Mouse (Mus musculus) midbrain, embryonic 12.5 days (tissue): ENCODE measurements at regions not wholly inside any gene's neighbourhood (a gene's known extent, or its start where the extent isn't known, plus 50 kb on each side); places are given as distances from the start of the nearest gene placed in this dataset.
"Not testable (repeated sequence)": the region's sequence is repeated elsewhere in the genome, so short reads cannot be mapped to it uniquely, and the experiment has no call there.

Experiments used
- ATAC-seq: fragments of 200-750 bp; cut with Nextera tagmentation; 2 replicates; pipeline ENCODE4 v1.8.0; 2017; ENCODE audit warnings: low read depth, moderate TSS enrichment, moderate library complexity; ENCODE audit not compliant: low FRiP score
- H3K27ac ChIP-seq: fragments of 300-500 bp; sonication (generic); replicated peaks from 2 replicates; pipeline ENCODE4 v1.5.1; 2016; ENCODE audit warnings: mild to moderate bottlenecking
- H3K27me3 ChIP-seq: fragments of 300-500 bp; sonication (generic); 2 replicates; pipeline ENCODE4 v1.6.1; 2016; ENCODE audit warnings: mild to moderate bottlenecking
- H3K36me3 ChIP-seq: fragments of 300-500 bp; sonication (generic); 2 replicates; pipeline ENCODE4 v1.6.1; 2016
- H3K4me1 ChIP-seq: fragments of 300-500 bp; sonication (generic); 2 replicates; pipeline ENCODE4 v1.6.1; 2016
- H3K4me2 ChIP-seq: fragments of 300-500 bp; sonication (generic); replicated peaks from 2 replicates; pipeline ENCODE4 v1.6.1; 2016; ENCODE audit warnings: mild to moderate bottlenecking, moderate library complexity
- H3K4me3 ChIP-seq: fragments of 300-500 bp; sonication (generic); 2 replicates; pipeline ENCODE4 v1.5.1; 2016; ENCODE audit warnings: mild to moderate bottlenecking
- H3K9ac ChIP-seq: fragments of 300-500 bp; sonication (generic); replicated peaks from 2 replicates; pipeline ENCODE4 v1.6.1; 2016; ENCODE audit warnings: mild to moderate bottlenecking, moderate library complexity
- H3K9me3 ChIP-seq: fragments of 300-500 bp; sonication (generic); 2 replicates; pipeline ENCODE4 v1.6.1; 2016; ENCODE audit warnings: mild to moderate bottlenecking
- WGBS: fragments of 180-500 bp; shearing (Covaris S2); methylation state at CpG from one replicate; pipeline ENCODE4 v1.1.7; 2016; 5-methylcytosine and 5-hydroxymethylcytosine counted together

DNA sequence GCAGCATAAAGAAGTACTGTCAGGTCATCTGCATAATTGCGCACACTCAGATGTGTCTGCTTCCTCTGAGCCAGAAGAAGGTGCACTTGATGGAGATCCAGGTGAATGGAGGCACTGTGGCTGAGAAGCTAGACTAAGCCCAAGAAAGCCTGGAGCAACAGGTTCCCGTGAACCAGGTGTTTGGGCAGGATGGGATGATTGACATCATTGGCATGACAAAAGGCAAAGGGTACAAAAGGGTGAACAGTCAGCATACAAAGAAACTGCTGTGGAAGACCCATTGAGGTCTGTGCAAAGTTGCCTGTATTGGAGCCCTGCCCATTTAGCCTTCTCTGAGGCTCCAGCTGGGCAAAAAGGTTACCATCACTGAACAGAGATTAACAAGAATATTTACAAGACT lies 337.0 kb upstream of the Zfp960 start:
- Histone ChIP-seq H3K9ac (no peak overlapping the region), H3K9me3 (no peaks in the 10 kb centered on the region), H3K4me1 (no peaks in the 10 kb centered on the region), H3K36me3 (no peaks in the 10 kb centered on the region), H3K4me3 (no peak overlapping the region), H3K27me3 (no peaks in the 10 kb centered on the region), H3K27ac (no peak overlapping the region), H3K4me2 (no peak overlapping the region)
- 89% methylated on average over 2 of the region's 2 CpGs for WGBS
- ATAC-seq: no peak

DNA sequence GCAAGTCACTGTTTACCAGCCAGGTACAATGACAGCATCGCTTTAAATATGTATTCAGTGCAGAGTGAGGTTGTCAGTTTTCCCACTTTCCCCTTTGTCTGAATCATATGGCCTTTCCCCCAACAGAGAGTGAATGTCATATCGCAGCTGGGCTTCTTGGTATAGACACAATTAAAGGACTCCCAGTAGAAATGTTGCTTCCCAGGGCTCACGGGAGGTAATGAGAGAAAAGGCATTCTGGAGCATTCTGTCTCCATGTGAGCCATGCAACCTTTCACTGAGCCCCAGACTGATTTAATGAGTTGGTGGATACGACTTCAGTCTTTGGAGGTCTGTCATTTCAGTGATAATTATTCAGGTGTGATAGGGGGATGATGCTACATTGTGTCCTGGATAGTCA lies 310.8 kb upstream of the Zfp960 start:
- Histone ChIP-seq H3K27me3 (no peaks in the 10 kb centered on the region), H3K4me2 (no peak overlapping the region), H3K27ac (no peak overlapping the region), H3K4me1 (no peaks in the 10 kb centered on the region), H3K4me3 (no peak overlapping the region), H3K9me3 (no peaks in the 10 kb centered on the region), H3K9ac (no peak overlapping the region), H3K36me3 (no peaks in the 10 kb centered on the region)
- ATAC-seq: peak; percentile 76
- 68% methylated on average over 4 of the region's 4 CpGs for WGBS

DNA sequence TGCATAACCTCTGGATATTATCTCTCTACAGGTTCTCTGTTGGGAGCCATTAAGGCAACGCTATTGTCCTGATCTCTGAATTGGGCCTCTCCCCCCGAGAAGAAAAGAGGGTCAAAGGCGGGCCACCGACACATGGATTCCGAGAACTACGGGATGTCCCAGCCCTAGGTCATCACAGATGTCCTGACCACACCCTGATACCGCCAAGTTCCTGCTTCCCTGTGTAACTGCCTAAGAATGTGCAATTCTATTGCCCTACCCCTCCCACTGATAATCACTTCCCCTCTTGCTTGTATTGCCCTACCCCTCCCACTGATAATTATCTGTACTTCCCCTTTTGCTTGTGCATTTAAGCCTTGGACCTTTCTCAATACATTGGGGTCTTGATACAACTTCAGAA lies 293.3 kb upstream of the Zfp960 start:
- WGBS: 93% methylated on average over 7 of the region's 7 CpGs
- H3K4me1 ChIP-seq, H3K4me2 ChIP-seq, ATAC-seq, H3K27ac ChIP-seq, H3K27me3 ChIP-seq, H3K9ac ChIP-seq, H3K4me3 ChIP-seq, H3K9me3 ChIP-seq, H3K36me3 ChIP-seq: not testable (repeated sequence)

DNA sequence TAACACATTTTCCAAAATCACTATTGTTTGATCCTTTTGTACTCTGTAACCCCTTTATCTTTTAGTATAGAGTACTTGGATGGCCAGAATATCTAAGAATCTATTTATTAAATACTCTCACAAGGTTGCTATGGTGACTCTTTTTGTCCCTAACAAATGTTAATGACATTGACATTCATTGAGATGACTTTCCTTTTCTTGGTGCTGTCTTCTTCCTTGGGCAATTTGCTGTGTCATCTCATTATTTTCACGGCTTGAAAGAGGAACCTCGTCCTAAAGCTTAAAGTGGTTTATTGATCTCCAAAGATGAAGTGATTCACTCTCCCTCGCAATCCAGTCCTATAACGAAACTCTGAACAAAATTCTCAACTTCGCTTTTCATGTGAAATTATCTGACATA lies 265.6 kb upstream of the Zfp960 start:
- H3K4me3 ChIP-seq: no peak overlapping the region
- H3K4me2 ChIP-seq: no peak overlapping the region
- no peaks in the 10 kb centered on the region for H3K36me3 ChIP-seq
- H3K27me3 ChIP-seq: no peaks in the 10 kb centered on the region
- no peaks in the 10 kb centered on the region for H3K4me1 ChIP-seq
- H3K9me3 ChIP-seq: no peaks in the 10 kb centered on the region
- ATAC-seq: no peak
- WGBS: 70% methylated on average over 5 of the region's 5 CpGs
- H3K9ac ChIP-seq: no peak overlapping the region
- no peak overlapping the region for H3K27ac ChIP-seq

DNA sequence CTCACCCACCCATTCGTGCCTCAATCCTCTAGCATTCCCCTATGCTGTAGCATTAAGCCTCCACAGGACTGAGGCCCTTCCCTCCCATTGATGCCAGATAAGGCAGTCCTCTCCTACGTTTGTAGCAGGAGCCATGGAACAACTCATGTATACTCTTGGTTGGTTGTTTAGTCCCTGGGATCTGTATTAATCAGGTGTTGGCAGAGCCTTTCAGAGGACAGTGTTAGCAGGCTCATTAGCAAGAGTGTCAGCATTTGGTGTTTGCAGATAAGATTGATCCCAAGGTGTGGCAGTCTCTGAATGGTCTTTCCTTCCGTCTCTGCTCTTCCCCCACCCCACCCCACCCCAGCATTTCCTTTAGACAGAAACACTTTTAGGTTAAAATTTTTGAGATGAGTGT lies 258.9 kb upstream of the Zfp960 start:
- Histone ChIP-seq H3K27ac (no peak overlapping the region), H3K4me2 (no peak overlapping the region)
- 64% methylated on average over 3 of the region's 3 CpGs for WGBS

DNA sequence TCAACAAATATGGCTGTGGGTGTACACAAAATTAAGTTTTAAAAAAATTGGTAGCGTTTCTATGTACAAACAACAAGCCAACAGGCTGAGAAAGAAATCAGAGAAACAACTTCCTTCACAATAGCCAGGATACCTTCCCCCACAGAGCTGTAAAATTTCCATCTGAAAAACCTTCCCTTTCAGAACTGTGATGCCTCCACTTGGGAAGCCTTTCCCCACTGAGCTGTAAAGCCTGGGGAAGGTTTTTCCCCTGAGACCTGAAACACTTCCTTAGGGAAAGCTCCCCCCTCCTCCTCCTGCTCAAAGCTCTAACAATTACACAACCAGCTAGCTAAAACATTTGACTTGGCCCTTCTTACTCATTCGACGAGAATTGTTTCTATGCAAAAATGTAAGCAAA lies 245.5 kb upstream of the Zfp960 start:
- WGBS: 16% methylated on average over 3 of the region's 3 CpGs

More for the DNA sequence above, 258.9 kb upstream of the Zfp960 start:
- no peaks in the 10 kb centered on the region for H3K9me3 ChIP-seq
- no peaks in the 10 kb centered on the region for H3K27me3 ChIP-seq
- H3K4me3 ChIP-seq: no peak overlapping the region
- no peaks in the 10 kb centered on the region for H3K4me1 ChIP-seq
- no peak overlapping the region for H3K9ac ChIP-seq
- no peaks in the 10 kb centered on the region for H3K36me3 ChIP-seq
- ATAC-seq: no peak

DNA sequence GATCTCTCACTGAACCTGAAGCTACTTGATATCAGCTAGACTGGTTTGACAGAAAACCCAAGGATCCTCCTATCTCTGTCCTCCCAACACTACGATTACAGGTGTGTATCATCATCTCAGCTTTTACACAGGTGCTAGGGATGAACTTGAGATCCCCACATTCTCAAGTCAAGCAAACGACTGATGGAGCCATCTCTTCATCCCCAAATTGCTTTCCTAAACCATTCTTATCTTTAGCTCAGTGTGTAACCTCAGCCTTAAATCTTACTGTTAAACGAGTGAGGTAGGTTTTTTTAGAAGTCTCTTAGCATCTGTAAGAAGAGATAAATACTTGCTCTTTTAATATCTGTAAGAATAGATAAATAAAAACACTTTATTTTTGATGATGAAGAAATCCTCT lies 242.2 kb upstream of the Zfp960 start:
- Histone ChIP-seq H3K4me2 (no peak overlapping the region), H3K9ac (no peak overlapping the region), H3K27me3 (no peaks in the 10 kb centered on the region), H3K9me3 (no peaks in the 10 kb centered on the region), H3K36me3 (no peaks in the 10 kb centered on the region), H3K27ac (no peak overlapping the region), H3K4me3 (no peak overlapping the region), H3K4me1 (no peaks in the 10 kb centered on the region)
- WGBS: 81% methylated on average over 3 of the region's 3 CpGs
- ATAC-seq: no peak

More for the DNA sequence above, 245.5 kb upstream of the Zfp960 start:
- Histone ChIP-seq H3K27me3 (no peaks in the 10 kb centered on the region), H3K27ac (no peak overlapping the region), H3K9me3 (no peaks in the 10 kb centered on the region), H3K36me3 (no peaks in the 10 kb centered on the region), H3K4me3 (no peak overlapping the region), H3K4me2 (no peak overlapping the region), H3K4me1 (no peaks in the 10 kb centered on the region), H3K9ac (no peak overlapping the region)
- ATAC-seq: no peak

DNA sequence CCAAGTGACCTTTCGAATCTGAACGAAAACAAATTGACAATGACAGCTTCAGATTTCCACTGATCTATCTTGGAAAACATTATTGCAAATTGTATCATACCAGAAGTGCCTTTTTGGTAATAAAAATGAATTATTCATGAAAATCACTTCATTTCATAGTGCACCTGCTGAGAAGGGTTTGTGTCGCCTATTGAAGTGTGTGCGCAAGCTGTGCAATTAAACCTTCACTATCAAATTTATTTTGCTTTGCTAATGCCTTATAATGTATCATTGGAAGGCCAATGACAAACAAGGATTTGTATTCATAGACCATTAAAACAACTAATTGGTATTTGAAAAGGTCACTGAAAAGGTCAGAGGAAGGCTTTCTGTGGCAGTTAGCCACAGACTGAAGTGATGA lies 224.8 kb upstream of the Zfp960 start:
- Histone ChIP-seq H3K4me1 (no peaks in the 10 kb centered on the region), H3K4me2 (no peak overlapping the region), H3K9ac (no peak overlapping the region), H3K9me3 (no peaks in the 10 kb centered on the region), H3K4me3 (no peak overlapping the region), H3K27me3 (no peaks in the 10 kb centered on the region), H3K27ac (no peak overlapping the region), H3K36me3 (no peaks in the 10 kb centered on the region)
- 73% methylated on average over 4 of the region's 4 CpGs for WGBS
- ATAC-seq: no peak

DNA sequence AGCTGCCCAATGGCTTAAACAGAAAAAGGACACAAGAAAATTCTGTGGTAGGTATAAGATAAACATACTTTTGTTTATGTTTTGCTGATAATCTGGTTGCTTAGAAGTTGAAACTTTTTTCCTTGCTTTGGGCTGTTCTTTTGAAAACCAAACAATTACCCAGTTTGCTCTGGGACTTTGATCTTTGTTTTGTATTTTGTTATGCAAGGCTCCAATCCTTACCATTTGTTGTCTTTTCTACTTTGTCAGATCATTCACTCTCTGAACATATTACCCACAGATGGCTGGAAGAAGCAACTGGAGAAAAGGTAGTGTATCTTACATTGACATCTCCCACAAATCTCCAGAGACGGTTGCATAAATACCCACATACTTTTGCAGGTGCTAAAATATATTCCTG lies 203.1 kb upstream of the Zfp960 start:
- Histone ChIP-seq H3K9me3 (no peaks in the 10 kb centered on the region), H3K27me3 (no peaks in the 10 kb centered on the region), H3K36me3 (no peaks in the 10 kb centered on the region), H3K4me3 (no peak overlapping the region), H3K4me1 (no peaks in the 10 kb centered on the region), H3K27ac (no peak overlapping the region), H3K4me2 (no peak overlapping the region), H3K9ac (no peak overlapping the region)
- no peak for ATAC-seq
- WGBS: 75% methylated on average over 1 of the region's 1 CpGs

DNA sequence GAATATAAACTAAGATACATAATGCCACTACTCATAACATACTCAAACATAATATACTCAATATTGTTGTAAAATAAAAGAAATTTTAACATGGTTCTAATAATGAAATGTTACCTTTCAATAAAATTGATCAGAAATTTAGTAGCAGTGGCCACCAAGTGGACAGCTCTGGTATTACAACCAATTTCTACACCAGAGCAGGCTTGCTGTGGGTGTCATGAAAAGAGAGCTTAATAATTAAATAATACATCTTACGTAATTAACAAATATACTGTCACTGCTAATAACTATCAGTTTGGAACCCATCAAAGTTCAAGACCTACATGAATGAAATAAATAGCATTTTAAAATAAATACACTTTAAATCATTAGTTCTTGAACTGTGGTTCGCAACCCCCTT lies 163.1 kb upstream of the Zfp960 start:
- 64% methylated on average over 2 of the region's 2 CpGs for WGBS
- H3K4me2 ChIP-seq: no peak overlapping the region

DNA sequence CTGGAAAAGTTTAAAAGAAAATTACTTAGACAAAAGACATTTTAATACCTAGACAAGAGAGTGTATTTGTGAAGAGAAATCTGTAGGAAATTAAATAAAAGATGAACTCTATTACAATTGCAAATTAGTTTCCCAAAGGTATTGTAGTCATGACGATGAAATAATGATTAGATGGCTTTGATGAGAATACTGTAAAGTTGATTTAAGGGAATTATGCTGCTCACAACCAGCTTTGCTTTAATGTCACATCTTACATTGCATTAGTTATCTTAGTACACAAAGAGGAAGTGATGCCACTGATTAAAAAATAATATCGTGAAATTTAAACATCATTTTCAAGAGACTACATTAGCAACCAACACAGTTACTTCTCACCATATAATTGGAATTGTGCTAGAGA lies 145.7 kb upstream of the Zfp960 start:
- Histone ChIP-seq H3K9me3 (no peaks in the 10 kb centered on the region), H3K4me3 (no peak overlapping the region), H3K27ac (no peak overlapping the region), H3K4me1 (no peaks in the 10 kb centered on the region), H3K27me3 (no peaks in the 10 kb centered on the region), H3K9ac (no peak overlapping the region), H3K4me2 (no peak overlapping the region), H3K36me3 (no peaks in the 10 kb centered on the region)
- 76% methylated on average over 2 of the region's 2 CpGs for WGBS
- no peak for ATAC-seq

More for the DNA sequence above, 163.1 kb upstream of the Zfp960 start:
- Histone ChIP-seq H3K27ac (no peak overlapping the region), H3K27me3 (no peaks in the 10 kb centered on the region), H3K9me3 (no peaks in the 10 kb centered on the region), H3K4me3 (no peak overlapping the region), H3K9ac (no peak overlapping the region), H3K4me1 (no peaks in the 10 kb centered on the region), H3K36me3 (no peaks in the 10 kb centered on the region)
- ATAC-seq: no peak

DNA sequence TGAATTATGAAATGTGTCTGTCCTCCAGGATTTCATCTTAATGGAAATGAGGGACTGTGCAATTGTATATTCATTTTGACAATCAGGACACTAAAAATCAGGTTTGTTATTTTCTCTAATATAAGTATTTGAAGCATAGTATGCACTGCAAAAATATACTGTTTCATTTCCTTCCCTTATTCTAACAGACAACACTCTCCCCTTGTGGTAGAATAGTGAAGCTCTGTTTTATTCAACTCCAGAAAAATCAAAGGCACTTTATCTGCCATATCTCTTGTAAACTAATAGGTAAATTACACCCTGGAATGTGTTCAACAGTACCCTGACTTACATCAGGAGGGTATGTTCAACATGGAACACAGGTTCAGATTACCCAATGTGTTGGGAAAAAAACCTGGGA lies 137.7 kb upstream of the Zfp960 start:
- Histone ChIP-seq H3K27me3 (no peaks in the 10 kb centered on the region), H3K9me3 (no peaks in the 10 kb centered on the region), H3K4me1 (peaks cover 4% of the 10 kb centered on the region; the same call in 1 of the 2 replicates), H3K4me2 (no peak overlapping the region), H3K4me3 (no peak overlapping the region), H3K27ac (no peak overlapping the region), H3K36me3 (no peaks in the 10 kb centered on the region), H3K9ac (no peak overlapping the region)
- no peak for ATAC-seq

DNA sequence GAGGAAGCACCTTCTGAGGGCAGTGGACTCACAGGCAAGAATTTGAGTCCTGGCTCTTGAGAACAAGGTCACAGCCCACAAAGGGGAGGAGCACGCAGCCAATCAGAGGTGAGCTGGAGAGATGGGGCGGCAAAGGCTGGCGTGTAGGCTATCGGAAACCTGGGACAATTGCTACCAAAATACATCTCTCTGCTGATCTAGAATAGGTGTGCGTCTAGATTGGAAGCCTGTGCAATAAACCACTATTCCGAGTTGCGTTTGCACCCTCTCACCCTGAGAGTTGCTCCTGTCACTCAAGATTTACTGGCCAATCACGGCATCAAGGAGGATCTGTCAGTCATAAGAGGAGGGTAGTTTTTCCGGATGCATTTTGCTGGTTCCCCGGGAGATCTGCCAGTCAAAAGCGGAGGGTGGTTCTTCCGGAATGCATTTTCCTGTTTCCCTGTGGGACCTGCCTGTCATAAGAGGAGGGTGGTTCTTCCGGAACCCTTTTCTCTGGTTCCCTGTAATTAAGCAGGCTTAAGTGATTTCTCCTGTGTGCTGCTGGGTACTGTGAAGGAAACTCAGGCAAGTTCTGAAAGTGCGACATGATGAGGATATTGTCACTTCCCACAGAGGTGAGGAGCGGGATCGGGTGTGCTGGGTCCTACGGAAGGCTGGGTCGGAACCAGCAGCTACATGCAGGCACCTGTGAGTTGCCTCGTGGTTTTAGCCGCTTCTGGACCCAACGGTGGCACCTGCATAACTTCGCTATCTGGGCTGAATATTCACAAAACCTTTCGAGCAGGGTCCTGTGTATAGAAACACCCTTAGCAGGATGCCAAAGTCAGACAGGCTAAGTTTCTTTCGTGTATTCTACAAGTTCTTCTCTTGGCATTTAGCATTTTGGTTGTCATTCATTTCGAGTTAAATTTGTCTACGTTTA lies 112.6 kb upstream of the Zfp960 start:
- H3K36me3 ChIP-seq, H3K9me3 ChIP-seq, H3K27me3 ChIP-seq, H3K4me1 ChIP-seq: not testable (repeated sequence)
- H3K27ac ChIP-seq: 0 out of 2 replicates have a peak overlapping the region, but pooled peaks have one; percentile 49
- H3K4me3 ChIP-seq: peak overlapping the region; percentile 52
- H3K9ac ChIP-seq: 0 out of 2 replicates have a peak overlapping the region, but pooled peaks have one; percentile 31
- WGBS: 3% methylated on average over 22 of the region's 26 CpGs
- H3K4me2 ChIP-seq: peak overlapping the region; percentile 34
- ATAC-seq: peak; percentile 100
